ENCODE assay signal across 8 mouse cellular contexts in genomic region chrX:151520458-151521322, GRCm38 (mm10). TPM values are rescaled to one million over a fixed set of nuclear protein-coding genes. Genes with fewer than 3 reads are reported as not detected.
DNase-seq lines count a peak whose midpoint lies in the region; ATAC-seq and TF ChIP-seq lines count a peak whose summit lies in the region.

Phf8 (plus strand) TSS chrX:151520672.

- peaks cover 10% of the 10 kb centered on the region for H3K4me1 ChIP-seq in G1E (ENCODE audit: insufficient read depth, low read depth, low read length)
- no peaks in the 10 kb centered on the region; the same call in 1 of the 2 replicates for H3K4me1 ChIP-seq in forebrain, embryonic 16.5 days (replicated peaks; ENCODE audit: control insufficient read depth, insufficient read depth, low read length)
- no peaks in the 10 kb centered on the region for H3K4me1 ChIP-seq in lung, embryonic 14.5 days (ENCODE audit: insufficient read depth)
- no peaks in the 10 kb centered on the region for H3K4me1 ChIP-seq in olfactory bulb, adult 2 months (ENCODE audit: control insufficient read depth, insufficient read depth, low read length)
- peaks cover 3% of the 10 kb centered on the region for H3K4me1 ChIP-seq in thymus, adult 2 months (replicated peaks; ENCODE audit: control insufficient read depth, insufficient read depth, low read length)

- H3K9ac ChIP-seq in forebrain, embryonic 16.5 days (replicated peaks; ENCODE audit: low read depth, low read length): peak within 1 kb of the TSS; percentile 72
- peak within 1 kb of the TSS; percentile 68 for H3K9ac ChIP-seq in lung, embryonic 14.5 days

- peak within 1 kb of the TSS; percentile 64 for H3K4me2 ChIP-seq in forebrain, embryonic 16.5 days (ENCODE audit: low read length)
- H3K4me2 ChIP-seq in lung, embryonic 14.5 days: peak within 1 kb of the TSS; percentile 69

- peak; percentile 75 for DNase-seq in G1E (ENCODE audit: low spot score)
- DNase-seq in cerebellum, adult 18-20 months: peak; percentile 93 to 96
- DNase-seq in heart, postnatal 36 days: peak; percentile 90 to 92
- peak; percentile 92 to 95 for DNase-seq in layer of hippocampus, adult 2 months (ENCODE audit: low spot score in 2 of 2)
- peak; percentile 97 for DNase-seq in lung, embryonic 14.5 days
- DNase-seq in thymus, adult 2 months: peak; percentile 95

- peak; percentile 51 for TF ChIP-seq POLR2A in olfactory bulb, adult 2 months (IDR thresholded peaks at IDR 0.05; ENCODE audit: insufficient read depth, low read depth, low read length)
- TF ChIP-seq POLR2A in thymus, adult 2 months (IDR thresholded peaks at IDR 0.05; ENCODE audit: control insufficient read depth, extremely low read depth, insufficient read depth, low read length, poor library complexity): peak; percentile 62

- peak within 1 kb of the TSS; percentile 95 for H3K27ac ChIP-seq in forebrain, embryonic 16.5 days (ENCODE audit: low read length)
- H3K27ac ChIP-seq in layer of hippocampus, adult 2 months: peak within 1 kb of the TSS; percentile 98
- H3K27ac ChIP-seq in lung, embryonic 14.5 days (ENCODE audit: low read depth): peak within 1 kb of the TSS; percentile 98
- peak within 1 kb of the TSS; percentile 97 for H3K27ac ChIP-seq in olfactory bulb, adult 2 months (ENCODE audit: insufficient read depth, low read depth, low read length)
- peak within 1 kb of the TSS; percentile 88 for H3K27ac ChIP-seq in thymus, adult 2 months (ENCODE audit: control insufficient read depth, insufficient read depth, low read length)

- H3K9me3 ChIP-seq in G1E (replicated peaks): no peaks in the 10 kb centered on the region
- no peaks in the 10 kb centered on the region for H3K9me3 ChIP-seq in forebrain, embryonic 16.5 days (ENCODE audit: control insufficient read depth, low read length)
- no peaks in the 10 kb centered on the region for H3K9me3 ChIP-seq in lung, embryonic 14.5 days (ENCODE audit: low read depth, low read length)

- H3K4me3 ChIP-seq in G1E (ENCODE audit: low read depth, low read length): peak within 1 kb of the TSS; percentile 72
- peak within 1 kb of the TSS; percentile 69 for H3K4me3 ChIP-seq in forebrain, embryonic 16.5 days (replicated peaks; ENCODE audit: low read length)
- peak within 1 kb of the TSS; percentile 69 for H3K4me3 ChIP-seq in layer of hippocampus, adult 2 months
- peak within 1 kb of the TSS; percentile 55 for H3K4me3 ChIP-seq in lung, embryonic 14.5 days (ENCODE audit: low read depth, low read length)
- peak within 1 kb of the TSS; percentile 84 for H3K4me3 ChIP-seq in olfactory bulb, adult 2 months (ENCODE audit: insufficient read depth, low read depth, low read length)
- H3K4me3 ChIP-seq in thymus, adult 2 months (ENCODE audit: control insufficient read depth, insufficient read depth, low read length): peak within 1 kb of the TSS; percentile 96

- intact Hi-C loops in heart, postnatal 36 days (cut with DNase I): loop anchor here (5.0 to 10.0 kb wide), 2 partner anchors 292 to 494 kb away; partner anchors contain the start of genes Ribc1 and Smc1a

- H3K36me3 ChIP-seq in G1E (replicated peaks): peaks cover 8% of the 10 kb centered on the region
- no peaks in the 10 kb centered on the region for H3K36me3 ChIP-seq in forebrain, embryonic 16.5 days (ENCODE audit: control insufficient read depth, insufficient read depth)
- H3K36me3 ChIP-seq in lung, embryonic 14.5 days (ENCODE audit: insufficient read depth): no peaks in the 10 kb centered on the region
- H3K36me3 ChIP-seq in thymus, adult 2 months (ENCODE audit: control insufficient read depth, insufficient read depth, low read length): peaks cover 7% of the 10 kb centered on the region; the same call in 1 of the 2 replicates

- H3K27me3 ChIP-seq in G1E (ENCODE audit: insufficient read depth, low read length): no peaks in the 10 kb centered on the region
- H3K27me3 ChIP-seq in forebrain, embryonic 16.5 days (replicated peaks; ENCODE audit: control insufficient read depth, insufficient read depth, low read length): no peaks in the 10 kb centered on the region
- no peaks in the 10 kb centered on the region for H3K27me3 ChIP-seq in lung, embryonic 14.5 days (ENCODE audit: insufficient read depth, low read length)
- no peaks in the 10 kb centered on the region for H3K27me3 ChIP-seq in thymus, adult 2 months (ENCODE audit: control insufficient read depth, insufficient read depth, low read length)

- ATAC-seq in G1E (ENCODE audit: extremely low read depth, insufficient number of reproducible peaks, low FRiP score, poor library complexity, severe bottlenecking): peak; percentile 87
- ATAC-seq in forebrain, embryonic 16.5 days: peak; percentile 97
- peak; percentile 97 for ATAC-seq in lung, embryonic 14.5 days (ENCODE audit: insufficient read depth)

- 16% methylated on average over 67 of the region's 68 CpGs for WGBS in forebrain, embryonic 16.5 days
- 14% methylated on average over 62 of the region's 68 CpGs for WGBS in lung, embryonic 14.5 days
- 12% methylated on average over 68 of the region's 68 CpGs for WGBS in olfactory bulb, adult 2 months
- WGBS in thymus, adult 2 months: under 1% methylated on average over 68 of the region's 68 CpGs

- no peak for TF ChIP-seq CTCF in G1E (IDR thresholded peaks at IDR 0.05; ENCODE audit: low read depth, low read length)
- peak; percentile 29 for TF ChIP-seq CTCF in layer of hippocampus, adult 2 months (conservative IDR thresholded peaks at IDR 0.05)
- peak; percentile 24; the same call in 1 of the 2 replicates for TF ChIP-seq CTCF in lung, embryonic 14.5 days (IDR thresholded peaks at IDR 0.05; ENCODE audit: low read depth)
- no peak for TF ChIP-seq CTCF in olfactory bulb, adult 2 months (IDR thresholded peaks at IDR 0.05; ENCODE audit: insufficient read depth, low read depth, low read length)
- TF ChIP-seq CTCF in thymus, adult 2 months (IDR thresholded peaks at IDR 0.05; ENCODE audit: borderline replicate concordance, control insufficient read depth, extremely low read depth, insufficient read depth, low read length, poor library complexity): peak; percentile 30; the same call in 1 of the 2 replicates

RNA-seq across cellular contexts. Expression of gene Phf8, which starts in this region (rescaled TPM):
- 46.6 and 47.9 TPM in 2 replicates for total RNA-seq in G1E (2014; fragmentation: Nextera tagmentation)
- total RNA-seq in G1E (2017): 15.0 and 19.8 TPM in 2 replicates
- polyA plus RNA-seq in G1E (2012): 4.9 and 6.1 TPM in 2 replicates
- polyA plus RNA-seq in forebrain, embryonic 16.5 days (2015; fragmentation: Nextera tagmentation; extraction: Ambion mirVana): 24.5 and 28.0 TPM in 2 replicates
- 10 to 100 TPM; 17.2 to 19.2 TPM for total RNA-seq in heart, postnatal 36 days (2021)
- 10 to 100 TPM; 31.9 to 33.0 TPM for total RNA-seq in layer of hippocampus, adult 2 months (2021)
- 17.6 and 19.1 TPM in 2 replicates for polyA plus RNA-seq in lung, embryonic 14.5 days (2014; fragmentation: Nextera tagmentation; extraction: Ambion mirVana)
- not detected in 2 replicates for polyA plus RNA-seq in olfactory bulb, adult 2 months (2012; ENCODE audit: insufficient read depth, insufficient read length, low replicate concordance, missing spikeins)
- polyA plus RNA-seq in thymus, adult 2 months (2012; rRNA removed): 25.6 and 27.7 TPM in 2 replicates

Comparison
In these comparisons a context has a peak if more than half of its experiments do, and no peak if none do; other contexts are left out.
1. Peak in every context shown above with its lines: DNase-seq, ATAC-seq, H3K4me3 ChIP-seq and H3K27ac ChIP-seq.
2. CTCF ChIP-seq: peak in layer of hippocampus, adult 2 months (single experiment), lung, embryonic 14.5 days (single experiment) and thymus, adult 2 months (single experiment); none in G1E (single experiment) and olfactory bulb, adult 2 months (single experiment).